Mouse (Mus musculus): ENCODE measurements around the gene Cers6.

Gene Cers6

GRCm38 (mm10) chr2:68924344-68924743 lies 63.1 kb downstream of the Cers6 start:
- DNase-seq, result peak; percentile 82 to 88

GRCm38 (mm10) chr2:68925542-68925941 lies 64.3 kb downstream of the Cers6 start:
- DNase-seq, result no peak

DNA sequence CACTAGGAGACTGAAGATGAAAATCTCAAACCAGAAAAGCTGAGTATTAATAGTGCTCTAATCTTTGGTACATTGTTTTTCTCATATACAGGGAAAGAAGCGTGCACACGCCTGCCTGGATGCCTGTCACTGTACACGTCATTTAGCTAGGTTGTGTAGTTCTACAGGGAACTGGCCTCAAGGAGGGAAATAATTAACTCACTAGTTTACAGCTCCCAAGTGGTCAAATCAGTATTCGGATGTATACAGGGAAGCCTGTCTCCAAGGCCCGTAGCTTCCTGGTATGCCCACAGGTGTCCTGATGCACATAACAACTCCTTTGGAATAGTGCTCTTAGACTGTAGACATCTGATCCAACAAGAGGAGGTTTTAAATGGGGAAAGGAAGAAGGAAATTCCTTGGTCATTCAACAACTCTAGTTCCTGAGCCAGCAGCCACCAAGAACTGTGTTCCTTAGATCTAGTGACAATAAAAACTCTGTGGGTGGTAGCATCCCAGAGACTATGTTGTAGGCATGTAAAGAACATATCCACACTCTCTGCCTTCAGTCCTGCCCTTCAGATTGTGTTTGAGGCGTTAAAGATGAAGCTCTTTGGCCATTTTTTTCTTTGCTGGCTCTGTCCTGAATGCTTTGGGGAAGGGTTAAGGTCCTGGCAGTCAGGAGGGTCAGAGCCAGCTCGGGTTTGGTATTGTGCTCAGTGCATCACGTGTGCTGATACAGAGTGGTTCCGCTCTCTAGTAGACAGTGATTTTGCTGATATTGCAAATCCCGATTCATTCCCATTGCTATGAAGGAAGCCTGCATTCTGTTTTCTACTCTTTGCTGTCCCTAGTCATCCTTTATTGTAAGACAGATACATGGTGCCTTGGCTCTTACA lies 65.9 kb downstream of the Cers6 start:
- DNase-seq, result no peak

GRCm38 (mm10) chr2:68932240-68932639 lies 71.0 kb downstream of the Cers6 start:
- no peak for DNase-seq

GRCm38 (mm10) chr2:68932656-68933055 lies 71.4 kb downstream of the Cers6 start:
- no peak for DNase-seq

DNA sequence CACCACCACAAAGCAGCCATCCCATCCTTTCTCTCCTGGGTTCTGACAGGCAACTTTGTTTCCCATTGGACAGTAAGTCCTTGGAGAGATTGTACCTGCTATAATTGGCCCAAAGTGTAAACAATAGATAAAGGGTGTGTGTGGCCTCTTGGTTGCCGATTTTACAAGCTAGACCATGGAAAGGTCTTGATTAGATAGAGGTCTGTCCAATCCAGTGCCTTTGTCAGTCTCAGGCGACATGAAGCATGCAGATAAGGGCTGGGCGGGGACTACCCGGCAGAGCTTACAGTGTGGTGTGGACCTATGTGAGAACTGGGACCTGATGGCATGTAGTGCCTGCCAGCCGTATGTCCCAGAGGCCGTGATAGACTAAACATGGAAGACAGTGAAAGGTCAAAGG lies 73.4 kb downstream of the Cers6 start:
- DNase-seq, result no peak

DNA sequence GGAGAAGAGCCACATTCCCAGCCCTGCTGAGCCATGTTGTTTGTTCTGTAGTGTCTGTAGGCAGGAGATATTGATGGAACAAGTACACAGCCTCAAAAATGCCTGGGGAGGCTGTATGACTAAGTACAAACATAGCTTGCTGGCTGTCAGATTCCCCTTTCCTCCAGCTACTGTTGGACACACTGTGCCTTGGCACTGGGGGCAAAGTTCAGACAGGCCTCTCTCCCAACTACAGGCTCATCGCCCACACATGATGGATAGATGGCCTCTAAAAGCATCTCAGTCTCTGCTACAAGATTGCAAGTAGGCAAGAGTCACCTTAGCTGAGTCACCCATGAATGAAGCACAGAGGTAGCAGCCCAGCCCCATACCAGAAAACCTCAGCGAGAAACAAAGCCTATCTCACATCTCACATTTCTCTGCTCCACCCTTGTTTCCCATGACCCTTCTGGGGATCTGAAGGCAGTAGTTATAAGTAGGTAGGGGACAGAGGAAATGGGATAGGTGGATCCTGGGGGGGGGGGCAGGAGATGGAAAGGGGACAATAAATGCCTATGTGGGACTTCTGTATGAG lies 74.6 kb downstream of the Cers6 start:
- no peak for DNase-seq

- no peak for DNase-seq
Observed at GRCm38 (mm10) chr2:68936773-68937172, 75.5 kb downstream of the Cers6 start.

- DNase-seq, result no peak
Observed at GRCm38 (mm10) chr2:68937833-68938232, 76.6 kb downstream of the Cers6 start.

DNA sequence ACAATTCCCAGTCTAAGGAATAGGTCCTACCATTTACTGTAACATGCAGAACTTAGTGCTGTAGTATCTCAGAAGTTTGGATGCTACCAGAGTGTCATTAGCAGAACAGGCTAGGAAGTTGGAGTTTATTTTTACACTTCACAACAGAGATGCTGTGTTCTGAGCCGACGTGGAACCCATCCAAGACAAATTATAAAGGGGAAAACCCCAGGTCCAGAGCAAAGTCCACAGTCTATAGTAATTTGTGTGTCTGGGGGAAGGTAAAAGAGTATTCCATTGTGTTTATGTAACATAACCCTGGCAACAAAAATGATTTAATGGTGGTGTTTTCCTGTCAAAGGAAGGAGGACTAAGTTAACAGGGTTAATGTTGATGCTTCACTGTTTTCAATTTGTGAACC lies 83.7 kb downstream of the Cers6 start:
- DNase-seq, result no peak

- no peak for DNase-seq
Observed at GRCm38 (mm10) chr2:68945976-68946375, 84.7 kb downstream of the Cers6 start.

GRCm38 (mm10) chr2:68946819-68947218 lies 85.6 kb downstream of the Cers6 start:
- no peak for DNase-seq

- DNase-seq, result no peak
Observed at GRCm38 (mm10) chr2:68949137-68949536, 87.9 kb downstream of the Cers6 start.

DNA sequence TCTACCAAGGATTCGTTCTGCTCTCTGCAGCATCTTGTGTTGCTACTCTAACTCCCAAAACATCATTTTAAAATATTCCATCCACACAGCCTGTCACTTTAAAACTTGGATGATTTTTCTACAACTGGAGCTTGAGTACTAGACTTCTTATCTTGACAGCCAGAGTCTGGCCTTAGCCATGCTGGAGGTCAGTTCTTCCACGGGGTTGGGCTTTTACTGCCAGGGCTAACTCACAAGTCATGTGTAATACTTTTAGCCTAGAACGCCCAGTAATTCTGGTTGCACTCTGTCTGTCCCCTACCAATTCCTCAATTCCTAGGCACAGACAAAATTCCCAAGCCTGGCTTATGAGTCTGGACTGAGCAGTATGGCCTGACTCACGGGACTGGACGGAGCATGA lies 88.5 kb downstream of the Cers6 start:
- no peak for DNase-seq

DNA sequence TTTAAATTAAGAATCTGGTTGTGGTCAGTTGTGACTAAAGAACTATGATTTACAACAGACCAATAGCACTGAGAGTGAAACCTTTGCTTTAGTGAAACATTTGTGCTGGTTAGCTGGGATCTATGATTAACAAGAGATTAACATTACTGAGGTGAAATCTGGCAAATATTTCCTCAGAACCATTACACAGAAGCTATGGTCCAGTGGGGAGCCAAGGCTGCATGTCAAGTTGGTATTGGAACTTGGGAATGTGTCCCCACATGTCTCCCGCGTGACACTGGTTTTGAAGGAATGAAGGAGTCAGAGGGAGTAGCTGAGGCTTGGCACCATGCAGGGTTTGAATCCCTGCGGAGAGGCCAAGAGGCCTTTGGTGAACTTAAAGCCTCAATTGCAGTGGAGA lies 90.5 kb downstream of the Cers6 start:
- DNase-seq, result no peak

DNA sequence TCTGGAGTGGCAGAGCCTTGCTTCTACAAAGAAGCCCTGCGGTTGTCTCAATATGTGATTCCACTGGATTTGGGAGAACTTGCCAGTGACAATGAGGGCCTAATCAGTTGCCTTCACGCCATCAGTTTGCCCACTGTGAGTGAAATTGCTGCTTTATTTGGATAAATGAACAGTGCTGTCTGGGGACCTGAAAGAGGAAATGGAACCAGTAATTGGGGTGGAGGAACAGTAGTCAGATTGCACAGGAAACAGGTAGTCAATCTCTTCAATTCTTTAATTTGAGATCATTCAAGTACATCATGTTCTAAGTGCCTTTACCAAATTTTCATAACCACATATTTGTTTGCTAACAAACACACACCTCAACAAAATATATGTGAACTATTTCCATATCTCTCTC lies 92.4 kb downstream of the Cers6 start:
- no peak for DNase-seq

GRCm38 (mm10) chr2:68955496-68955895 lies 94.3 kb downstream of the Cers6 start:
- no peak for DNase-seq

GRCm38 (mm10) chr2:68956146-68956545 lies 94.9 kb downstream of the Cers6 start:
- DNase-seq, result no peak

- peak; percentile 25 to 34 for DNase-seq
Observed at GRCm38 (mm10) chr2:68957831-68958230, 96.6 kb downstream of the Cers6 start.

DNA sequence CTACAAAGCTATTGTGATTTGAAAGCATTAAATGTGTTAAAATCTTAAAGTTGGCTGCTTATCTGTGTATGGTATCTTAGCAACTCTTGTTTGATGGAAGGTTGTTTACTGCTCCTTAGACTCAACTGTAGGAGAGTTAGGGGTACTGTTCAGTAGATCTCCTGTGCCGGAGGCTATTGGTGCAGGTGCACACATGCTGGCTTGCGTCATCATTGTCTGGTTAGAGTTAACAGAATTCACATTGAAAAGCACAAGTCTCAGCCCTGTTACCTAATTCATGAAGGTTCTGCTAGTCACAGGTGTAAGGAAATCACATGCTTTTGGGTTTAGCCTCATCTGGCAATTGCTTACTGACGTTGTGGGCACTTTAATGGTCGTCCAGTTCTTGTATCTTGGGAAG lies 98.3 kb downstream of the Cers6 start:
- no peak for DNase-seq

GRCm38 (mm10) chr2:68960060-68960459 lies 98.8 kb downstream of the Cers6 start:
- DNase-seq, result no peak

- no peak for DNase-seq
Observed at GRCm38 (mm10) chr2:68960620-68961019, 99.4 kb downstream of the Cers6 start.

GRCm38 (mm10) chr2:68966360-68966759 lies 105.1 kb downstream of the Cers6 start:
- DNase-seq, result no peak

DNA sequence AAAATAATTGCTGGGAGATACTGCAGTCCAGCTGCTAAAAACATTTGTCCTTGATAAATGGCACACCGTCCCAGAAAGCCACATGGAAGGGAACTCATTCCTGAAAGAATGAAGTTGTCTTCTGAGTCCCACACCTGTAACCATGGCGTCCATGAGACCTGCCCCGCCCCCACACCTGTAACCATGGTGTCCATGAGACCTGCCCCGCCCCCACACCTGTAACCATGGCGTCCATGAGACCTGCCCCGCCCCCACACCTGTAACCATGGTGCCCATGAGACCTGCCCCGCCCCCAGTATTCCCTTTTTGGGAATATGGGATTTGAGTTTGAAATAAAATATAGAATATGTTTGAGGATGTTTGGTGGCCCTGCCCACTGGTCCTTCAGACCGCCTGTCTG lies 106.8 kb downstream of the Cers6 start:
- peak in 1 of 2 experiments; percentile 13 for DNase-seq

- DNase-seq, result no peak
Observed at GRCm38 (mm10) chr2:68971840-68972239, 110.6 kb downstream of the Cers6 start.
